ENCODE assay signal across 9 mouse cellular contexts in the genomic region with DNA sequence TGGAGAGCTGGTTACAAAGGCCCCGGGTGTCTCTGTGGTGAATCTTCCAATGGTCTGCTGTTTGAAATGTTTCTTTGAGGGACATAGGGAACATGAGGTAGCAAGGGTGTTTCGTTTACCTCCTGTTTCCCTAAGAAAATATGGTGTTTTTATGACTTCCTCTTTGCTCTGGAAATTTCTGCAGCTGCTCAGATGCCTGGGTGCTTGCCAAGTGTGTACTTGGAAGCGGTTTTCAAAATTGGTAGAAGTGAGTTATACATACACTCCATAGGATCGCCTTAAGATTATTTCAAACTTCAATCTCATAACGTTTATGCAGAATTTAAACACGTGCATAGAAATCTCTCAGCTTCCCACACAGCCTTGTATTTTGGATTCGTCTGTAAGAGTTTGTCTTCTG. TPM values are rescaled to one million over a fixed set of nuclear protein-coding genes. Genes with fewer than 3 reads are reported as not detected.
DNase-seq lines count a peak whose midpoint lies in the region; ATAC-seq and TF ChIP-seq lines count a peak whose summit lies in the region.
"Had no signal": no experiment of that assay in that cellular context is flagged by ENCODE, and none has a peak within 500 bp of the region (broad histone marks: within the 10 kb centered on the region; RNA-seq: fewer than 3 reads in every experiment).

No protein-coding gene starts in this region.

- 0 out of 2 replicates have a peak, but pooled peaks cover 9% of the 10 kb centered on the region for H3K4me1 ChIP-seq in heart, embryonic 11.5 days (ENCODE audit: control insufficient read depth, insufficient read depth, low read length)
- H3K4me1 ChIP-seq in hindbrain, embryonic 16.5 days (ENCODE audit: control insufficient read depth, insufficient read depth, low read depth, low read length): no peaks in the 10 kb centered on the region
- H3K4me1 ChIP-seq: hindbrain, embryonic 15.5 days had no signal

- H3K4me2 ChIP-seq in heart, embryonic 11.5 days: no peak overlapping the region
- H3K4me2 ChIP-seq in hindbrain, embryonic 16.5 days (ENCODE audit: low read length): no peak overlapping the region
- H3K4me2 ChIP-seq: hindbrain, embryonic 15.5 days had no signal

- no peaks in the 10 kb centered on the region for H3K36me3 ChIP-seq in C2C12 (ENCODE audit: control insufficient read depth, insufficient read depth)
- H3K36me3 ChIP-seq in heart, embryonic 11.5 days (ENCODE audit: control insufficient read depth, insufficient read depth, low read length): no peaks in the 10 kb centered on the region
- no peaks in the 10 kb centered on the region for H3K36me3 ChIP-seq in hindbrain, embryonic 16.5 days (ENCODE audit: control insufficient read depth, insufficient read depth, low read length)
- H3K36me3 ChIP-seq: hindbrain, embryonic 15.5 days had no signal

- H3K79me3 ChIP-seq in C2C12 (ENCODE audit: low read depth): no peaks in the 10 kb centered on the region

- H3K9me3 ChIP-seq in heart, embryonic 11.5 days (replicated peaks; ENCODE audit: control insufficient read depth, low read length): no peaks in the 10 kb centered on the region
- H3K9me3 ChIP-seq in hindbrain, embryonic 16.5 days (ENCODE audit: control insufficient read depth, low read length): no peaks in the 10 kb centered on the region
- H3K9me3 ChIP-seq: hindbrain, embryonic 15.5 days had no signal

- H3K27ac ChIP-seq in heart, embryonic 11.5 days (ENCODE audit: low read depth, low read length): peak overlapping the region; percentile 35; the same call in 1 of the 2 replicates
- H3K27ac ChIP-seq in hindbrain, embryonic 16.5 days (ENCODE audit: low read depth, low read length): no peak overlapping the region
- H3K27ac ChIP-seq: hindbrain, embryonic 15.5 days had no signal

- no peak for TF ChIP-seq CTCF in C2C12 (IDR thresholded peaks at IDR 0.05; ENCODE audit: control insufficient read depth, insufficient read depth, insufficient read length)

- 72% methylated on average over 7 of the region's 7 CpGs for WGBS in heart, embryonic 11.5 days (ENCODE audit: insufficient replicate concordance)
- 15% methylated on average over 7 of the region's 7 CpGs for WGBS in large intestine, adult 2 months
- WGBS in hindbrain, embryonic 16.5 days: 75% methylated on average over 7 of the region's 7 CpGs

- H3K27me3 ChIP-seq in C2C12 (ENCODE audit: control insufficient read depth, insufficient read depth, insufficient read length): no peaks in the 10 kb centered on the region
- H3K27me3 ChIP-seq in heart, embryonic 11.5 days (ENCODE audit: control insufficient read depth, insufficient read depth, low read length): no peaks in the 10 kb centered on the region
- no peaks in the 10 kb centered on the region for H3K27me3 ChIP-seq in hindbrain, embryonic 16.5 days (replicated peaks; ENCODE audit: control insufficient read depth, insufficient read depth, low read length)
- H3K27me3 ChIP-seq: hindbrain, embryonic 15.5 days had no signal

- DNase-seq in gastrocnemius, adult 18-20 months (ENCODE audit: low spot score): peak; percentile 39
- DNase-seq in gastrocnemius, adult 8-10 months (ENCODE audit: low spot score in 2 of 2): no peak
- DNase-seq in large intestine, adult 2 months (ENCODE audit: low read depth, low spot score): peak; percentile 19

- no peak overlapping the region for H3K9ac ChIP-seq in heart, embryonic 11.5 days (ENCODE audit: low read depth, low read length)
- H3K9ac ChIP-seq in hindbrain, embryonic 16.5 days (ENCODE audit: low read depth, low read length): no peak overlapping the region
- H3K9ac ChIP-seq: hindbrain, embryonic 15.5 days had no signal

- no peak overlapping the region for H3ac ChIP-seq in C2C12 (ENCODE audit: control insufficient read depth, insufficient read length, low read depth)

- H3K4me3 ChIP-seq in C2C12 (ENCODE audit: insufficient read depth, poor library complexity, severe bottlenecking): no peak overlapping the region
- no peak overlapping the region for H3K4me3 ChIP-seq in heart, embryonic 11.5 days (ENCODE audit: low read depth, low read length)
- H3K4me3 ChIP-seq in hindbrain, embryonic 16.5 days (ENCODE audit: low read length): no peak overlapping the region
- H3K4me3 ChIP-seq: hindbrain, embryonic 15.5 days had no signal

- no peak for ATAC-seq in heart, embryonic 11.5 days (replicated peaks; ENCODE audit: insufficient number of reproducible peaks, low FRiP score, low TSS enrichment)
- ATAC-seq in erythroid progenitor cell, adult 5-6 weeks (replicated peaks; ENCODE audit: low FRiP score, poor library complexity, severe bottlenecking): no peak
- ATAC-seq in hindbrain, embryonic 16.5 days: no peak
- no peak for ATAC-seq in cerebellum, adult (ENCODE audit: insufficient number of reproducible peaks, low FRiP score, low TSS enrichment)

- H3K79me2 ChIP-seq in C2C12 (ENCODE audit: control insufficient read depth, insufficient read depth): no peaks in the 10 kb centered on the region

TF ChIP-seq in C2C12, 6 proteins besides CTCF, POLR2A, EP300 and RAD21:
- TF ChIP-seq MYOD1 (IDR thresholded peaks at IDR 0.05; ENCODE audit: control insufficient read depth, insufficient read length, low read depth): peak; percentile 23
- TF ChIP-seq USF1 (IDR thresholded peaks at IDR 0.05; ENCODE audit: low read depth): no peak
TF ChIP-seq in C2C12: peak in this region for 1.

RNA-seq across cellular contexts. Expression of gene Cd28, which starts 29.1 kb away (rescaled TPM):
- 1 to 10 TPM; 2.2 to 2.9 TPM for total RNA-seq in gastrocnemius, adult 18-20 months (2021)
- total RNA-seq in gastrocnemius, adult 8-10 months (2022): 1 to 10 TPM; 2.4 to 4.7 (median 4.1) TPM
- 0.02 TPM for polyA plus RNA-seq in C2C12 (2012; fragmentation: generic; extraction: Trizol)
- polyA plus RNA-seq in heart, embryonic 11.5 days (2014; fragmentation: Nextera tagmentation; extraction: Ambion mirVana): 0.07 TPM in 1 of 2 replicates, not detected in the other
- 0.58 and 1.3 TPM in 2 replicates for polyA plus RNA-seq in large intestine, adult 2 months (2012; rRNA removed)
- 1.1 and 5.9 TPM in 2 replicates for total RNA-seq in erythroid progenitor cell, adult 5-6 weeks (2015; ENCODE audit: low replicate concordance)
- 1.3 and 4.2 TPM in 2 replicates for total RNA-seq in erythroid progenitor cell, adult 5-6 weeks (2017; ENCODE audit: low replicate concordance)
- 0.12 and 0.16 TPM in 2 replicates for polyA plus RNA-seq in hindbrain, embryonic 16.5 days (2015; fragmentation: Nextera tagmentation; extraction: Ambion mirVana)

Comparison
In these comparisons a context has a peak if more than half of its experiments do, and no peak if none do; other contexts are left out.
1. DNase-seq: peak in gastrocnemius, adult 18-20 months (single experiment) and large intestine, adult 2 months (single experiment); none in gastrocnemius, adult 8-10 months (0 of 2).